Mouse (Mus musculus) intestine, postnatal 0 days (tissue): ENCODE measurements around the gene 4930452B06Rik. TPM values are rescaled to one million over a fixed set of nuclear protein-coding genes. Genes with fewer than 3 reads are reported as not detected.

Experiments
- ATAC-seq: fragments of 200-750 bp; cut with Nextera tagmentation; 2 replicates; pipeline ENCODE4 v1.8.0; 2017; ENCODE audit warnings: mild to moderate bottlenecking, moderate TSS enrichment, moderate library complexity
- H3K27ac ChIP-seq: fragments of 300-500 bp; sonication (generic); 2 replicates; pipeline ENCODE4 v1.5.1; 2014; ENCODE audit warnings: mild to moderate bottlenecking, low read depth, low read length, moderate library complexity
- H3K27me3 ChIP-seq: fragments of 300-500 bp; sonication (generic); replicated peaks from 2 replicates; pipeline ENCODE4 v1.6.1; 2014; ENCODE audit warnings: low read length, mixed read lengths; ENCODE audit not compliant: control insufficient read depth, insufficient read depth
- H3K36me3 ChIP-seq: fragments of 300-500 bp; sonication (generic); 2 replicates; pipeline ENCODE4 v1.6.1; 2014; ENCODE audit warnings: mild to moderate bottlenecking, moderate library complexity; ENCODE audit not compliant: control insufficient read depth, insufficient read depth
- H3K4me1 ChIP-seq: fragments of 300-500 bp; sonication (generic); replicated peaks from 2 replicates; pipeline ENCODE4 v1.6.1; 2014; ENCODE audit warnings: antibody characterized with exemption, low read length, mixed read lengths; ENCODE audit not compliant: control insufficient read depth, insufficient read depth
- H3K4me2 ChIP-seq: fragments of 300-500 bp; sonication (generic); replicated peaks from 2 replicates; pipeline ENCODE4 v1.6.1; 2014; ENCODE audit warnings: low read depth, mild to moderate bottlenecking, moderate library complexity
- H3K4me3 ChIP-seq: fragments of 300-500 bp; sonication (generic); 2 replicates; pipeline ENCODE4 v1.5.1; 2014; ENCODE audit warnings: low read depth, low read length
- H3K9ac ChIP-seq: fragments of 300-500 bp; sonication (generic); 2 replicates; pipeline ENCODE4 v1.6.1; 2014; ENCODE audit warnings: mild to moderate bottlenecking, low read depth, low read length
- H3K9me3 ChIP-seq: fragments of 300-500 bp; sonication (generic); 2 replicates; pipeline ENCODE4 v1.6.1; 2016; ENCODE audit warnings: mixed run types; ENCODE audit not compliant: control insufficient read depth
- CTCF ChIP-seq: sonication (generic); IDR thresholded peaks from 2 replicates; pipeline ENCODE4 v1.5.1; 2016; ENCODE audit warnings: low read depth, mild to moderate bottlenecking, control low read depth, antibody characterized with exemption, moderate library complexity
- WGBS: fragments of 180-500 bp; shearing (Covaris S2); extraction: QIAGEN DNeasy Blood & Tissue Kit; methylation state at CpG from one replicate; pipeline ENCODE4 v1.1.7; 2014; 5-methylcytosine and 5-hydroxymethylcytosine counted together
- polyA plus RNA-seq: library from polyadenylated mRNA; unstranded; fragments of >200 nt; fragmentation: Nextera tagmentation; extraction: Ambion mirVana; gene quantifications from 2 replicates; pipeline ENCODE4 v1.2.1, GENCODE M21; 2015

The 4930452B06Rik gene
- polyA plus RNA-seq, 1 experiment from 2014 or later, result 1.6 TPM

- Histone ChIP-seq H3K4me2 (no peak overlapping the region), H3K9me3 (no peaks in the 10 kb centered on the region), H3K9ac (no peak overlapping the region), H3K4me3 (no peak overlapping the region), H3K27me3 (no peaks in the 10 kb centered on the region), H3K27ac (no peak overlapping the region), H3K4me1 (no peaks in the 10 kb centered on the region), H3K36me3 (no peaks in the 10 kb centered on the region)
- ATAC-seq, result no peak
- no peak for TF ChIP-seq CTCF
- 95% methylated on average over 6 of the region's 6 CpGs for WGBS
These were observed 215.7 kb downstream of the 4930452B06Rik start for GRCm38 (mm10) chr14:8450342-8450741.

GRCm38 (mm10) chr14:8449299-8449698 lies 216.7 kb downstream of the 4930452B06Rik start:
- no peaks in the 10 kb centered on the region for H3K4me1 ChIP-seq
- H3K36me3 ChIP-seq, result no peaks in the 10 kb centered on the region
- ATAC-seq, result no peak
- H3K9ac ChIP-seq, result no peak overlapping the region
- no peaks in the 10 kb centered on the region for H3K27me3 ChIP-seq
- no peak overlapping the region for H3K27ac ChIP-seq
- TF ChIP-seq CTCF, result no peak
- no peak overlapping the region for H3K4me3 ChIP-seq
- no peak overlapping the region for H3K4me2 ChIP-seq
- no peaks in the 10 kb centered on the region for H3K9me3 ChIP-seq

- H3K9ac ChIP-seq, result no peak overlapping the region
- ATAC-seq, result no peak
- 95% methylated on average over 1 of the region's 1 CpGs for WGBS
These were observed 218.7 kb downstream of the 4930452B06Rik start for GRCm38 (mm10) chr14:8447352-8447751.

GRCm38 (mm10) chr14:8444363-8444762 lies 221.7 kb downstream of the 4930452B06Rik start:
- H3K4me1 ChIP-seq, result no peaks in the 10 kb centered on the region
- H3K27me3 ChIP-seq, result no peaks in the 10 kb centered on the region
- no peaks in the 10 kb centered on the region for H3K9me3 ChIP-seq
- H3K9ac ChIP-seq, result no peak overlapping the region
- ATAC-seq, result no peak
- no peak overlapping the region for H3K4me2 ChIP-seq
- no peak overlapping the region for H3K4me3 ChIP-seq
- no peak for TF ChIP-seq CTCF
- 82% methylated on average over 2 of the region's 2 CpGs for WGBS
- H3K27ac ChIP-seq, result no peak overlapping the region
- H3K36me3 ChIP-seq, result no peaks in the 10 kb centered on the region

More at GRCm38 (mm10) chr14:8447352-8447751, 218.7 kb downstream of the 4930452B06Rik start:
- H3K27ac ChIP-seq, result no peak overlapping the region
- H3K9me3 ChIP-seq, result no peaks in the 10 kb centered on the region
- H3K4me3 ChIP-seq, result no peak overlapping the region
- H3K4me2 ChIP-seq, result no peak overlapping the region
- H3K27me3 ChIP-seq, result no peaks in the 10 kb centered on the region
- TF ChIP-seq CTCF, result no peak
- H3K4me1 ChIP-seq, result no peaks in the 10 kb centered on the region
- H3K36me3 ChIP-seq, result no peaks in the 10 kb centered on the region

- Histone ChIP-seq H3K4me3 (no peak overlapping the region), H3K9me3 (no peaks in the 10 kb centered on the region), H3K27me3 (no peaks in the 10 kb centered on the region), H3K9ac (no peak overlapping the region), H3K4me2 (no peak overlapping the region), H3K4me1 (no peaks in the 10 kb centered on the region), H3K36me3 (no peaks in the 10 kb centered on the region), H3K27ac (no peak overlapping the region)
- ATAC-seq, result no peak
- 79% methylated on average over 3 of the region's 3 CpGs for WGBS
- TF ChIP-seq CTCF, result no peak
These were observed 223.3 kb downstream of the 4930452B06Rik start for GRCm38 (mm10) chr14:8442691-8443090.

- WGBS, result 51% methylated on average over 3 of the region's 3 CpGs
- H3K4me2 ChIP-seq, result no peak overlapping the region
- H3K27me3 ChIP-seq, result no peaks in the 10 kb centered on the region
- H3K36me3 ChIP-seq, result no peaks in the 10 kb centered on the region
- no peak overlapping the region for H3K27ac ChIP-seq
- no peak overlapping the region for H3K4me3 ChIP-seq
- H3K9me3 ChIP-seq, result no peaks in the 10 kb centered on the region
- no peak for ATAC-seq
- TF ChIP-seq CTCF, result no peak
- H3K9ac ChIP-seq, result no peak overlapping the region
- H3K4me1 ChIP-seq, result no peaks in the 10 kb centered on the region
These were observed 224.4 kb downstream of the 4930452B06Rik start for GRCm38 (mm10) chr14:8441623-8442022.
